Mouse (Mus musculus): ENCODE measurements around the gene Olfr735.

Olfr735 gene

GRCm38 (mm10) chr14:50348796-50349195 lies at the start of gene Olfr735:
Gene Olfr735 (minus strand): TSS chr14:50348872.
- DNase-seq = no peak

GRCm38 (mm10) chr14:50380863-50381262 lies 32.2 kb upstream of the Olfr735 start, which contains the start of gene Olfr736:
Gene Olfr736 (plus strand): TSS chr14:50381163.
- no peak for DNase-seq

- no peak for DNase-seq
These were observed 14.9 kb upstream of the Olfr735 start for GRCm38 (mm10) chr14:50363561-50363960.

- DNase-seq = no peak
These were observed 11.8 kb upstream of the Olfr735 start for GRCm38 (mm10) chr14:50360480-50360879.

- no peak for DNase-seq
These were observed 8.9 kb upstream of the Olfr735 start, which contains the start of gene Tlr11 for GRCm38 (mm10) chr14:50357593-50357992. Gene Tlr11 (plus strand): TSS chr14:50357914.

- no peak for DNase-seq
These were observed 8.1 kb upstream of the Olfr735 start for GRCm38 (mm10) chr14:50356725-50357124.

- DNase-seq = peak; percentile 39
These were observed 3.8 kb upstream of the Olfr735 start for GRCm38 (mm10) chr14:50352438-50352837.

GRCm38 (mm10) chr14:50326661-50327060 lies 22.0 kb downstream of the Olfr735 start, which contains the start of gene Olfr734:
Gene Olfr734 (minus strand): TSS chr14:50326761.
- DNase-seq = no peak

GRCm38 (mm10) chr14:50301422-50301821 lies 47.2 kb downstream of the Olfr735 start, which contains the start of gene Olfr733:
Gene Olfr733 (minus strand): TSS chr14:50301522.
- no peak for DNase-seq

All from thymus, postnatal 4 days (tissue).